ENCODE assay signal across 8 mouse cellular contexts in the genomic region with DNA sequence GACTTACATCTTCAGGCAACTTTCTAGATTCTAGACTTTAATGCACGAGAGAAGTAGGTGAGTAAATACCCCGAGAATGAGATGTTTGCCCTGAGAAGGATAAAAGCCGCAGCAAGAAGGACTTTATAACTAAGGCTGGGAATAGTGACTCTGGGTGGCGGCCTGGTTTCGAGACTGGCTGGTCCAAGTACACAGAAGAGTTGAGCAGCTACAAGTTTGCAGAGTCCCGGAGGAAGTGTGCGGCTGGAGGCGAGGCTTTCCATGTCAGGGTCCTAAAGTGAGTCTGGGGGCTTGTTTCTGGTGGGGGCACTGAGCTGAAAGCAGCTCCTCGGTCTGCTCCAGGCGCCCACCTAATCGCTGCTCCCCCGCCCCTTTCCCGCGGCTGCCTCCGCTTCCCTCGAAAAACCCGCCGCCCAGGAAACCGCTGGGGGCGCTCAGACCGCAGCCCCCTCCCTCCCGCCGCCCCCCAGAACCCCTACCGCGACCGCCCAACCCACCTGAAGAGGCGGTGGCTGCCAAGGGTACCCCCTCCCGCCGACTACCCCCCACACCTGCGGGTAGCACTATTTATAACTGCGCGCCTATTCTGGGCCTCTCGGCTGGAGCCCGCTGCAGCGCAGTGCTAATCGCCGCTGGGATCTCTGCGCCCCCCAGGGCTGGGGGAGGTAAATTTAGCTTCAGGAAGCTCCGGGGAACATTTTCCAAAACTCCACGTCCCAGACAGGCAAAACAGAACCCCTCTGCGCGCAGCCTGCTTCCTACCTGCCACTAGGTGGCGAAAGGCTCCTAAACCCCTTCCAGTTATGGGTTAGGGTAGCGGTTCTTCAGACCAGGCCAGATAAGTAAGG. TPM values are rescaled to one million over a fixed set of nuclear protein-coding genes. Genes with fewer than 3 reads are reported as not detected.
DNase-seq lines count a peak whose midpoint lies in the region; ATAC-seq and TF ChIP-seq lines count a peak whose summit lies in the region.

No protein-coding gene starts in this region.

- H3K4me2 ChIP-seq in liver, embryonic 15.5 days = peak overlapping the region; percentile 97
- H3K4me2 ChIP-seq in neural tube, embryonic 12.5 days (replicated peaks) = peak overlapping the region; percentile 100

- peaks cover 30% of the 10 kb centered on the region for H3K4me1 ChIP-seq in megakaryocyte, embryonic 14.5 days
- H3K4me1 ChIP-seq in liver, embryonic 15.5 days (replicated peaks) = peaks cover 65% of the 10 kb centered on the region
- H3K4me1 ChIP-seq in neural tube, embryonic 12.5 days = peaks cover 51% of the 10 kb centered on the region

- no peaks in the 10 kb centered on the region for H3K27me3 ChIP-seq in megakaryocyte, embryonic 14.5 days (replicated peaks)
- peaks cover 43% of the 10 kb centered on the region for H3K27me3 ChIP-seq in liver, embryonic 15.5 days
- H3K27me3 ChIP-seq in neural tube, embryonic 12.5 days (replicated peaks) = peaks cover 22% of the 10 kb centered on the region

- ATAC-seq in megakaryocyte, adult 5-6 weeks (ENCODE audit: poor library complexity, severe bottlenecking) = no peak
- no peak for ATAC-seq in liver, embryonic 15.5 days (ENCODE audit: insufficient read depth)
- ATAC-seq in neural tube, embryonic 12.5 days (ENCODE audit: low FRiP score, low read depth) = no peak

- peaks cover 25% of the 10 kb centered on the region for H3K36me3 ChIP-seq in megakaryocyte, embryonic 14.5 days (replicated peaks; ENCODE audit: low read length)
- no peaks in the 10 kb centered on the region for H3K36me3 ChIP-seq in liver, embryonic 15.5 days (replicated peaks)
- H3K36me3 ChIP-seq in neural tube, embryonic 12.5 days = peaks cover 4% of the 10 kb centered on the region; the same call in 1 of the 2 replicates

- peak overlapping the region; percentile 97 for H3K4me3 ChIP-seq in megakaryocyte, embryonic 14.5 days (replicated peaks)
- H3K4me3 ChIP-seq in gastrocnemius, adult 2 months = peak overlapping the region; percentile 82
- H3K4me3 ChIP-seq in liver, embryonic 15.5 days (replicated peaks) = peak overlapping the region; percentile 66
- H3K4me3 ChIP-seq in neural tube, embryonic 12.5 days = peak overlapping the region; percentile 40

- peak overlapping the region; percentile 63 for H3K9ac ChIP-seq in liver, embryonic 15.5 days
- peak overlapping the region; percentile 49 for H3K9ac ChIP-seq in neural tube, embryonic 12.5 days

- H3K9me3 ChIP-seq in megakaryocyte, embryonic 14.5 days = no peaks in the 10 kb centered on the region
- H3K9me3 ChIP-seq in liver, embryonic 15.5 days (replicated peaks) = no peaks in the 10 kb centered on the region
- no peaks in the 10 kb centered on the region for H3K9me3 ChIP-seq in neural tube, embryonic 12.5 days

- peak overlapping the region; percentile 95 for H3K27ac ChIP-seq in gastrocnemius, adult 2 months
- H3K27ac ChIP-seq in liver, embryonic 15.5 days (replicated peaks) = peak overlapping the region; percentile 48; the same call in 1 of the 2 replicates
- H3K27ac ChIP-seq in neural tube, embryonic 12.5 days = no peak overlapping the region

- DNase-seq in cerebellum, adult 9-11 months = peak; percentile 80
- peak; percentile 79 for DNase-seq in gastrocnemius, adult 2 months
- peak; percentile 83 for DNase-seq in induced T-regulatory cell, adult 2 months (ENCODE audit: low read depth)
- peak; percentile 71 for DNase-seq in urinary bladder, postnatal 14 days (ENCODE audit: low spot score)

- TF ChIP-seq CTCF in gastrocnemius, adult 2 months (IDR thresholded peaks at IDR 0.05) = peak; percentile 91

- intact Hi-C loops in gastrocnemius, adult 2 months (cut with DNase I) = loop anchor here (2.0 to 5.0 kb wide), 3 partner anchors 15 to 91 kb away; a partner anchor contains a TSS

- under 1% methylated on average over 44 of the region's 44 CpGs for WGBS in liver, embryonic 15.5 days (ENCODE audit: insufficient replicate concordance)
- under 1% methylated on average over 40 of the region's 44 CpGs for whole genome bisulfite sequencing in neural tube, embryonic 12.5 days

RNA-seq across cellular contexts. Expression of a gene that starts 1.5 kb away (rescaled TPM):
- polyA plus RNA-seq in megakaryocyte, embryonic 14.5 days (2012; ENCODE audit: insufficient read depth, low replicate concordance) = 76.2 and 120 TPM in 2 replicates
- 38.9 and 41.1 TPM in 2 replicates for total RNA-seq in megakaryocyte, adult 5-6 weeks (2015)
- total RNA-seq in megakaryocyte, adult 5-6 weeks (2017) = 63.8 and 71.3 TPM in 2 replicates
- 10 to 100 TPM; 22.8 to 33.3 TPM for total RNA-seq in gastrocnemius, adult 2 months (2021)
- 2.3 and 3.3 TPM in 2 replicates for polyA plus RNA-seq in liver, embryonic 15.5 days (2015; fragmentation: Nextera tagmentation; extraction: Ambion mirVana)
- 0.70 and 0.71 TPM in 2 replicates for polyA plus RNA-seq in neural tube, embryonic 12.5 days (2016; fragmentation: Nextera tagmentation; extraction: Ambion mirVana)

RNA-seq across cellular contexts. Expression of a gene that starts 6.6 kb away (rescaled TPM):
- 0.31 and 0.95 TPM in 2 replicates for polyA plus RNA-seq in megakaryocyte, embryonic 14.5 days (2012; ENCODE audit: insufficient read depth, low replicate concordance)
- total RNA-seq in megakaryocyte, adult 5-6 weeks (2015) = 1.6 and 2.3 TPM in 2 replicates
- total RNA-seq in megakaryocyte, adult 5-6 weeks (2017) = 0.37 and 0.44 TPM in 2 replicates
- 1 to 10 TPM in 1 of 2 experiments, under 1 TPM in 1; 0.41 to 2.1 TPM for total RNA-seq in gastrocnemius, adult 2 months (2021)
- not detected in 2 replicates for polyA plus RNA-seq in liver, embryonic 15.5 days (2015; fragmentation: Nextera tagmentation; extraction: Ambion mirVana)
- 0.37 and 0.46 TPM in 2 replicates for polyA plus RNA-seq in neural tube, embryonic 12.5 days (2016; fragmentation: Nextera tagmentation; extraction: Ambion mirVana)

RNA-seq across cellular contexts. Expression of a gene that starts 15.6 kb away (rescaled TPM):
- 23.1 and 23.4 TPM in 2 replicates for polyA plus RNA-seq in megakaryocyte, embryonic 14.5 days (2012; ENCODE audit: insufficient read depth, low replicate concordance)
- total RNA-seq in megakaryocyte, adult 5-6 weeks (2015) = 9.7 and 11.6 TPM in 2 replicates
- total RNA-seq in megakaryocyte, adult 5-6 weeks (2017) = 10.8 and 11.8 TPM in 2 replicates
- total RNA-seq in gastrocnemius, adult 2 months (2021) = 10 to 100 TPM; 40.8 to 56.4 TPM
- polyA plus RNA-seq in liver, embryonic 15.5 days (2015; fragmentation: Nextera tagmentation; extraction: Ambion mirVana) = 14.3 and 16.4 TPM in 2 replicates
- 33.4 and 35.0 TPM in 2 replicates for polyA plus RNA-seq in neural tube, embryonic 12.5 days (2016; fragmentation: Nextera tagmentation; extraction: Ambion mirVana)

RNA-seq across cellular contexts. Expression of a gene that starts 22.2 kb away (rescaled TPM):
- polyA plus RNA-seq in megakaryocyte, embryonic 14.5 days (2012; ENCODE audit: insufficient read depth, low replicate concordance) = 16.4 and 53.9 TPM in 2 replicates
- 157 and 174 TPM in 2 replicates for total RNA-seq in megakaryocyte, adult 5-6 weeks (2015)
- 126 and 134 TPM in 2 replicates for total RNA-seq in megakaryocyte, adult 5-6 weeks (2017)
- 1 to 10 TPM; 1.8 to 2.5 TPM for total RNA-seq in gastrocnemius, adult 2 months (2021)
- 210 and 229 TPM in 2 replicates for polyA plus RNA-seq in liver, embryonic 15.5 days (2015; fragmentation: Nextera tagmentation; extraction: Ambion mirVana)
- polyA plus RNA-seq in neural tube, embryonic 12.5 days (2016; fragmentation: Nextera tagmentation; extraction: Ambion mirVana) = 252 and 272 TPM in 2 replicates

RNA-seq across cellular contexts. Expression of a gene that starts 22.2 kb away (rescaled TPM):
- 22.7 and 67.6 TPM in 2 replicates for polyA plus RNA-seq in megakaryocyte, embryonic 14.5 days (2012; ENCODE audit: insufficient read depth, low replicate concordance)
- total RNA-seq in megakaryocyte, adult 5-6 weeks (2015) = 42.9 and 51.6 TPM in 2 replicates
- total RNA-seq in megakaryocyte, adult 5-6 weeks (2017) = 52.4 and 55.1 TPM in 2 replicates
- 10 to 100 TPM; 15.0 to 17.2 TPM for total RNA-seq in gastrocnemius, adult 2 months (2021)
- 44.8 and 50.6 TPM in 2 replicates for polyA plus RNA-seq in liver, embryonic 15.5 days (2015; fragmentation: Nextera tagmentation; extraction: Ambion mirVana)
- 51.4 and 57.5 TPM in 2 replicates for polyA plus RNA-seq in neural tube, embryonic 12.5 days (2016; fragmentation: Nextera tagmentation; extraction: Ambion mirVana)

Comparison
In these comparisons a context has a peak if more than half of its experiments do, and no peak if none do; other contexts are left out.
1. H3K4me3 ChIP-seq: peak in every context shown above with its lines; median percentile 97 in megakaryocyte, embryonic 14.5 days; 82 in gastrocnemius, adult 2 months; 66 in liver, embryonic 15.5 days; 40 in neural tube, embryonic 12.5 days.
2. RNA of a gene that starts 1.5 kb away (polyA plus RNA-seq): 76.2 to 120 TPM in megakaryocyte, embryonic 14.5 days; 2.3 to 3.3 TPM in liver, embryonic 15.5 days and 0.70 to 0.71 TPM in neural tube, embryonic 12.5 days; every median in the first group is over 10 times any median in the second.
3. Peak in every context shown above with its lines, with median percentiles within 50 percentile points of each other: DNase-seq.